Mouse (Mus musculus): ENCODE measurements around the gene Dner.
A peak's percentile ranks its signal among the peaks of the same experiment; 100 is the strongest.

Gene Dner

GRCm38 (mm10) chr1:84443640-84444039 is 252.4 kb downstream of the Dner start:
- no peak for DNase-seq (ENCODE audit: low read depth, low spot score)

DNA sequence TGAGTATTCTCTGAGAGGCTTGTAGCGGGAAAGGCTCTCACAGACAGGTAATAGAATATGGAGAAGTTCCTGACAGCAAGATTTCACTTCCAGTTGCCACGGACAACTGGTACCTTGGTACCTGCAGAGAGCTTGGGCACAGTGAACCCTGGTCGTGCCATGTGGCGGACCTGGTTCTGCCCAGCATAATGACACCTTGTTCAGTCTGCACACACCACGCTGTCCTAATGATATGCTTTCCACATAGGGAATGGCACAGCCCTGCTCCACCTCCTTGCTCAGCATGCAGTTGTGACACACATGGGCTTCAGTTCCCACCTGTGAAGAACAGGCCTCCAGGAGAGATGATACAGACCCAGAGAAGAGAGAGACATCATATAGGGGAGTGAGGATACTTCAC is 253.0 kb downstream of the Dner start:
- no peak for DNase-seq (ENCODE audit: low read depth, low spot score)

GRCm38 (mm10) chr1:84441419-84441818 is 254.6 kb downstream of the Dner start:
- DNase-seq (ENCODE audit: low read depth, low spot score) = no peak

- DNase-seq (ENCODE audit: low read depth, low spot score) = no peak
Measured at GRCm38 (mm10) chr1:84437565-84437964, 258.5 kb downstream of the Dner start.

- DNase-seq (ENCODE audit: low read depth, low spot score) = no peak
Measured at GRCm38 (mm10) chr1:84436281-84436680, 259.7 kb downstream of the Dner start.

GRCm38 (mm10) chr1:84433291-84433980 is 262.6 kb downstream of the Dner start:
- DNase-seq (ENCODE audit: low read depth, low spot score) = no peak

GRCm38 (mm10) chr1:84432311-84432710 is 263.7 kb downstream of the Dner start:
- DNase-seq (ENCODE audit: low read depth, low spot score) = no peak

GRCm38 (mm10) chr1:84428331-84428730 is 267.7 kb downstream of the Dner start:
- no peak for DNase-seq (ENCODE audit: low read depth, low spot score)

DNA sequence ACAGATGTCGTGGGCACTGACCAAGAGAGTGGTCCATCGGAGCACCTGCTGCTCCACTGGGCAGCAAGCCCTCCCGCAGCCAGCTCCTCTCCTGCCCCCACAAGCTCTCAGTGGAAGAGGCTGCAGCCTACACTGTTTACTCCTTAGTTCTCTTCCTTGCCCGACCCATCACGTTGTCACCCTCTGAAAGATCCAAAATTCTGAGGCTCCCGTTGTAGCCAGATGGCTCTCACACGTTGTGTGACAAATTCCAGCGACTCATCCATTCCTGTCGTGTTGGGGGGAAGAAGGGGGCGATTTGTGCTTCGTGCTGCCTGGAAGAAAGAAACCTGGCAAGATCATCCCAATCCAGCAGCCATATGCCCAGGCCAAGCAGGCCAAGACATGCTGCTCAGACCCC is 268.3 kb downstream of the Dner start:
- no peak for DNase-seq (ENCODE audit: low read depth, low spot score)

DNA sequence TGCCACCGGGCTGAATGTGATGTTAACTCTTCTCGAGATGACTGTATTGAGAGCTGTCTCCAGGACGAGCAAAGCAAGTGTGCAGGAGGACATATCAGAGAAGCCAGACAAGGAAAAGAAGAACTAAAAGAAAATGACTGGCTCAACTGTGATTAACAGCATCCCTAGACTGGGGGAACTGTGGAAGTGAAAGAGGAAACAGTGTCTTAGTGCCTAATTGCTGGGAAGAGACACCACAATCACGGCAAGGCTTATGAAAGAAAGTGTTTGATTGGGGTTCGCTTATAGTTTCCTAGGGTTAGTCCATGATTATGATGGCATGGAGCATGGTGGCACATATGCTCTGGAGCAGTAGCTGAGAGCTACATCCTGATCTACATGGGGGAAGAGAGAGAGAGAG is 269.3 kb downstream of the Dner start:
- no peak for DNase-seq (ENCODE audit: low read depth, low spot score)

GRCm38 (mm10) chr1:84422881-84423280 is 273.1 kb downstream of the Dner start:
- no peak for DNase-seq (ENCODE audit: low read depth, low spot score)

- DNase-seq (ENCODE audit: low read depth, low spot score) = no peak
Measured at GRCm38 (mm10) chr1:84421845-84422244, 274.2 kb downstream of the Dner start.

GRCm38 (mm10) chr1:84419416-84419815 is 276.6 kb downstream of the Dner start:
- DNase-seq (ENCODE audit: low read depth, low spot score) = no peak

DNA sequence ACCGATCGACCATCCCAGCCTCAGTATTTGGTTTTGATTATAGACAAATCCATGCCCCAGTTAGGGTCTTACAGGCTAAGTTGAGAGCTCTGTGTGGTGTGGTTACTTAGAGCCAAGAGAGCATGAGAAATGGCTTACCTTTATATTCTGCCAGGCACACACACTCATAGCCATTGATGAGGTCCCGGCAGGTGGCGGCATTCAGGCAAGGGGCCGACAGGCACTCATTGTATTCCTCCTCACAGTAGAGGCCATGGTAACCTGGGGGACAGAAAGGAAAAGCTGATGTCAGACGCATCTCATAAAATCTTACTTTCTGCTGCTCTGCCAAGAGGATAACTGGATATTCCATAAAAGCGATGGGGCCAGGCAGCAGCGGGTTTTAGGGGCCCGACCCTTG is 277.5 kb downstream of the Dner start:
- DNase-seq (ENCODE audit: low read depth, low spot score) = no peak

GRCm38 (mm10) chr1:84417761-84418238 is 278.2 kb downstream of the Dner start:
- DNase-seq (ENCODE audit: low read depth, low spot score) = peak; percentile 28

- DNase-seq (ENCODE audit: low read depth, low spot score) = no peak
Measured at GRCm38 (mm10) chr1:84417276-84417675, 278.7 kb downstream of the Dner start.

- DNase-seq (ENCODE audit: low read depth, low spot score) = no peak
Measured at GRCm38 (mm10) chr1:84414464-84414863, 281.6 kb downstream of the Dner start.

GRCm38 (mm10) chr1:84409514-84409913 is 286.5 kb downstream of the Dner start:
- DNase-seq (ENCODE audit: low read depth, low spot score) = no peak

- no peak for DNase-seq (ENCODE audit: low read depth, low spot score)
Measured at GRCm38 (mm10) chr1:84408873-84409272, 287.1 kb downstream of the Dner start.

DNA sequence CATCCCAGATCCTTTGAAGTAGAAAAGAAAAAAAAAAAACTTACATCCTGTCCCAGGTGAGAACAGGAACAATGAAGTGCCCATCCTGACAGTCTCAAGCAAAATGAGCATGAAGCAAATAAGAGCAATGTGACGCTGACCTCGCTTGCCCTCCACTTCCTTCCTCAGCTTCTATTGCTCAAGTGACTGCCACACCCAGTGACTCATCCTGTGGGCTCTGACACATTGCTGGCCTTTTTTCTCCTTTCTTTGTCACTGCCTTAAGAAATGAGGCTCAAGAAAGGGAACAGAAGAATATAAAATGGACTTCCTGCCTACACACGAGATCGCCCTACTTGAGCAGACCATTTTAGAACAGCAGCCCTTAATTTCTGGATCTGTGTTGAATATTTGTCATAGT is 289.1 kb downstream of the Dner start:
- DNase-seq (ENCODE audit: low read depth, low spot score) = no peak

DNA sequence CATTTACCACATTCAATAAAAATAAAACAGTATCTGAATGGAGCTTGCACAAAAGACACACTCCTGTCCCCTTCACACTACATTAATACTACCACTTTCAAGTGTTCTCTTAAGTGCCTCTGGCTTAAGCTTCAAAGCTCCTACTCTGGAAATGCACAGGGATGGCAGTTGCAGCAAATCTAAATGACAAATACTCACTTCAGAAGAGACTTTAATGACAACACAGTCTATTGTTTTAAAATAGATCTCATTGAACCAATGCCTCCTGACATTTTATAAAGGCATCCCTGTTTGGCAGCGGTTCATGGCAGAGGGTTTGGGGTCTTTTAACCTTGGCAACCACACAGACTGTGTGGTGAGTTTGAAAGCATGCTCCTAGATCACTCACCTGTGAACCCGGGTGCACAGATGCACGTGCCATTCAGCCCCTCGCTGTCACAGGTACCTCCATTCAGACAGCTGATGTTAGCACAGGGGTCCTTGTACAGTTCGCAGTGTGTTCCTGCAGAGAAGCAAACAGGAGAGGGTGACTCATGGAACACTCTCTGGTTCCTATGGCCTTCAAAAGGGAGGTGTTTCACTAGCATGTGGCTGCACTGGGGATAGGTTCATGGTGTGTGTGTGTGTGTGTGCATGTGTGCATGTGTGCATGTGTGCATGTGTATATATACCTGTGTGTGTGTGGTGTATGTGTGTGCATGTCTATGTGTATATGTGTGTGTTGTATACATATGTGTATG is 290.3 kb downstream of the Dner start:
- no peak for DNase-seq (ENCODE audit: low read depth, low spot score)

DNA sequence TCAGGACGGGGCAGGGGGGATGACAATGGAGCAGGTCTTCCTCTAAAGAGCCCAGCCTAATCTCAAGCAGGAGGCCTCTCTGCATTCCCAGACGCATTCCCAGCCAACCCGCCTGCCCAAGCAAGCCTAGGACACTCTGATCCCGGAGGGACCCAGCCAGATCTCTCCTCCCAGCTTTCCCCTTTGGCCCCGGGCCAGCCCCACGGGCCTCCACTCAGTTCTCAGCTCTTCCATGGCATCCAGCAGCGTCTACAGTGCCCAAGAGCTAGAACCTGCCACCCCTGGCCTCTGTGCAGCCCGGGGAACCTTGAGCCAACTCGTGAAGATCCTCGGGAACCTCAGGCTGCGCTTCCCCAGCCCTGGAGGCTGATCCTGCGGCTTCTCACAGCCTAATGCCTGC is 291.1 kb downstream of the Dner start:
- DNase-seq (ENCODE audit: low read depth, low spot score) = no peak

DNA sequence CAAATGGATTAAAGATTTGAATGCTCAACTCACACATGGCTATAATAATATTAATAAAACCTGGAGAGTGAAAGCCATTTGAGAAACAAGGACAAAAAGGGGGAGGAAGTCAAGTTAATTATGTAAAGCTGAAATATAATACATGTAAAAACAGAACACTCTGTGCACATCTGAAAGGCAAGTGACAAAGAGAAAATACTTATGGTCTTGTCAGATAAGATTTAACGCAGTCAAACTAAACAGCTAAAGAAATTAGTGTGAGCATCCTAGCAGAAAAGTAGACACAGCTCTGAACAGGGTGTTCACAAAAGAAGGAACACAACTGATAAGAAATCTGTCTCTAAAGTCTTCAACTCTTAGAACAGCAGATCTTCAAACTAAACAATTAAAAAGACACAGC is 293.9 kb downstream of the Dner start:
- DNase-seq (ENCODE audit: low read depth, low spot score) = no peak

Measured in retina, postnatal 7 days (tissue).